Mouse (Mus musculus) heart, embryonic 11.5 days (tissue): ENCODE data around the gene BC048679. TPM values are rescaled to one million over a fixed set of nuclear protein-coding genes. Genes with fewer than 3 reads are reported as not detected.

Source experiments
- ATAC-seq: fragments of 200-750 bp; cut with Nextera tagmentation; replicated peaks from 2 replicates; pipeline ENCODE4 v1.8.0; 2017; ENCODE audit warnings: moderate library complexity; ENCODE audit not compliant: insufficient number of reproducible peaks, low FRiP score, low TSS enrichment
- H3K27ac ChIP-seq: fragments of 300-500 bp; sonication (generic); 2 replicates; pipeline ENCODE4 v1.5.1; 2014; ENCODE audit warnings: mild to moderate bottlenecking, low read depth, low read length
- H3K27me3 ChIP-seq: fragments of 300-500 bp; sonication (generic); 2 replicates; pipeline ENCODE4 v1.6.1; 2014; ENCODE audit warnings: mild to moderate bottlenecking, low read length, mixed read lengths; ENCODE audit not compliant: control insufficient read depth, insufficient read depth
- H3K36me3 ChIP-seq: fragments of 300-500 bp; sonication (generic); 2 replicates; pipeline ENCODE4 v1.6.1; 2014; ENCODE audit warnings: mild to moderate bottlenecking, low read length, moderate library complexity, mixed read lengths; ENCODE audit not compliant: control insufficient read depth, insufficient read depth
- H3K4me1 ChIP-seq: fragments of 300-500 bp; sonication (generic); 2 replicates; pipeline ENCODE4 v1.6.1; 2014; ENCODE audit warnings: low read length; ENCODE audit not compliant: control insufficient read depth, insufficient read depth
- H3K4me2 ChIP-seq: fragments of 300-500 bp; sonication (generic); 2 replicates; pipeline ENCODE4 v1.6.1; 2014; ENCODE audit warnings: mild to moderate bottlenecking, moderate library complexity
- H3K4me3 ChIP-seq: fragments of 300-500 bp; sonication (generic); 2 replicates; pipeline ENCODE4 v1.5.1; 2014; ENCODE audit warnings: low read depth, low read length
- H3K9ac ChIP-seq: fragments of 300-500 bp; sonication (generic); 2 replicates; pipeline ENCODE4 v1.6.1; 2014; ENCODE audit warnings: mild to moderate bottlenecking, low read depth, low read length, moderate library complexity
- H3K9me3 ChIP-seq: fragments of 300-500 bp; sonication (generic); replicated peaks from 2 replicates; pipeline ENCODE4 v1.6.1; 2016; ENCODE audit warnings: low read length; ENCODE audit not compliant: control insufficient read depth
- WGBS: fragments of 180-500 bp; shearing (Covaris S2); extraction: QIAGEN DNeasy Blood & Tissue Kit; methylation state at CpG from one replicate; pipeline ENCODE4 v1.1.7; 2014; ENCODE audit not compliant: insufficient replicate concordance; 5-methylcytosine and 5-hydroxymethylcytosine counted together
- polyA plus RNA-seq: library from polyadenylated mRNA; unstranded; fragments of >200 nt; fragmentation: Nextera tagmentation; extraction: Ambion mirVana; gene quantifications from 2 replicates; pipeline ENCODE4 v1.2.1, GENCODE M21; 2014

Gene BC048679
- polyA plus RNA-seq, result not detected in 2 replicates

DNA sequence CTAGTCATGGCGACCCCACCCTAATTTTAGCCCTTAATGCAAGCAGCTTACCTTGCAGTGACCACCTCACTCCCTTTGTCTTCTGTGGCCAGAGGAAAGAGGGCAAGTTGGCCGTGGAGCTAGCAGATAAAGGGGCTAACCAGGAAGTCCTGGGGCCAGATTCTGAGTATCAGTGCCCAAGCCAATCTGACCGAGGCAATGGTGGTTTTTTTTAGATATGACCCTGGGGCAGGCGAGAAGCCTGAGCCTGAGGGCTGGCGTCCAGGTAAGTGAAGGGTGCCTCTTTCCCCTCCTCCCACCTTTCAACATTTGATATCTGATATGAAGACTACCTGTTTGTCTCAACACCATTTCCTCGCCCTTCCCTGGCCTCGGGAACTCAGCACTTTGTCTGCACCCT lies at the start of gene BC048679:
Gene BC048679, minus strand, starts transcription at position 101 of the 400 bp plus-strand sequence.
- H3K9ac ChIP-seq, result no peak within 1 kb of the TSS
- H3K36me3 ChIP-seq, result no peaks in the 10 kb centered on the region
- peaks cover 27% of the 10 kb centered on the region for H3K27me3 ChIP-seq
- H3K4me1 ChIP-seq, result 0 out of 2 replicates have a peak, but pooled peaks cover 1% of the 10 kb centered on the region
- WGBS, result 50% methylated on average over 7 of the region's 7 CpGs
- no peak within 1 kb of the TSS for H3K4me2 ChIP-seq
- no peaks in the 10 kb centered on the region for H3K9me3 ChIP-seq
- H3K27ac ChIP-seq, result no peak within 1 kb of the TSS
- no peak within 1 kb of the TSS for H3K4me3 ChIP-seq
- no peak for ATAC-seq

- no peaks in the 10 kb centered on the region for H3K9me3 ChIP-seq
- no peak overlapping the region for H3K9ac ChIP-seq
- H3K4me2 ChIP-seq, result no peak overlapping the region
- H3K4me1 ChIP-seq, result no peaks in the 10 kb centered on the region
- H3K27ac ChIP-seq, result no peak overlapping the region
- H3K36me3 ChIP-seq, result peaks cover 5% of the 10 kb centered on the region; the same call in 1 of the 2 replicates
- no peak for ATAC-seq
- 76% methylated on average over 8 of the region's 8 CpGs for WGBS
- H3K27me3 ChIP-seq, result no peaks in the 10 kb centered on the region
- no peak overlapping the region for H3K4me3 ChIP-seq
These were observed 44.9 kb upstream of the BC048679 start for GRCm38 (mm10) chr7:81542934-81543333.

- Histone ChIP-seq H3K9me3 (no peaks in the 10 kb centered on the region), H3K4me1 (no peaks in the 10 kb centered on the region), H3K9ac (no peak overlapping the region), H3K27ac (no peak overlapping the region), H3K27me3 (no peaks in the 10 kb centered on the region), H3K4me2 (no peak overlapping the region), H3K36me3 (peaks cover 5% of the 10 kb centered on the region; the same call in 1 of the 2 replicates), H3K4me3 (no peak overlapping the region)
- ATAC-seq, result no peak
- 82% methylated on average over 7 of the region's 7 CpGs for WGBS
These were observed 43.9 kb upstream of the BC048679 start for GRCm38 (mm10) chr7:81541924-81542524.

DNA sequence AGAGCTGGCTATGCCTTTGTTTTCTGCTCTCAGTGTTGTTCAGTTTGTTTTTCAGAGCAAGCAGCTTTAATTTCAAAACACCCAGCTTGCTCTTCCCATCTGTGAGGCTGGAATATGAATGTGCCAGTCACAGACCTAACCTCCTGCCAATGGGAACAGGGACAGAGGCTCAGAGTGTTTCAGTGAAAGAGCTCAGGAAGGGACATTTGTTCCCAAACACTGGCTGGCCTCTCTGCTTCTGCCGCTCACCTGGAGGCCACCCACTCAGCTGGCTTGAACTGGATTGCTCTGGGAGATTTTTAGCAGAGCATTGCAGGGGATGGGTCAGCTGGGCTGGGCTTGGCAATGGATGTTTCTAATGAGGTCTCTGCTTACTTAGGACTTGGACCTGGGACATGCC lies 42.9 kb upstream of the BC048679 start:
- no peak for ATAC-seq
- WGBS, result 67% methylated on average over 1 of the region's 1 CpGs
- no peak overlapping the region for H3K4me3 ChIP-seq

DNA sequence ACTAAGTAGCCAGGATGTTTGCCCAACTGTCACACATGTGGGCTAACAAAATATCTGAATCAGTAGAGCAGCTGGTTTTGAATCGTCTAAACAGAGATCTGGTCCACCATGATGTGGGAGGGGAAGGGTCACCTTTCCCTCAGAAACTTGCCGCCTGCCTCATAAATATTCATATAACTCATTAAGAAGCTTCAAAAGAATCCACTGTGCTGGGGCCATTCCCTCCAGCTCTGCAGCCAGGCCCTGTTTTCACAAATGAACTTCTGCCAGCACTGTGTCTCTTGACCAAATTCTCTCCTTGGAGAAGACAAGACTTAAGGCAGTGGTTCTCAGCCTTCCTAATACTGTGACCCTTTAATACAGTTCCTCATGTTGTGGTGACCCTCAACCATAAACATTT lies 41.5 kb upstream of the BC048679 start:
- no peak for ATAC-seq
- H3K9ac ChIP-seq, result no peak overlapping the region
- 41% methylated on average over 2 of the region's 2 CpGs for WGBS
- no peak overlapping the region for H3K27ac ChIP-seq
- 0 out of 2 replicates have a peak, but pooled peaks cover 3% of the 10 kb centered on the region for H3K9me3 ChIP-seq
- H3K4me1 ChIP-seq, result no peaks in the 10 kb centered on the region
- H3K4me2 ChIP-seq, result no peak overlapping the region
- H3K36me3 ChIP-seq, result peaks cover 23% of the 10 kb centered on the region
- no peak overlapping the region for H3K4me3 ChIP-seq
- H3K27me3 ChIP-seq, result no peaks in the 10 kb centered on the region

More for the DNA sequence above, 42.9 kb upstream of the BC048679 start:
- H3K4me2 ChIP-seq, result no peak overlapping the region
- no peak overlapping the region for H3K9ac ChIP-seq
- no peak overlapping the region for H3K27ac ChIP-seq
- no peaks in the 10 kb centered on the region for H3K4me1 ChIP-seq
- H3K27me3 ChIP-seq, result no peaks in the 10 kb centered on the region
- peaks cover 12% of the 10 kb centered on the region for H3K36me3 ChIP-seq
- H3K9me3 ChIP-seq, result no peaks in the 10 kb centered on the region

- peaks cover 37% of the 10 kb centered on the region for H3K36me3 ChIP-seq
These were observed 40.1 kb upstream of the BC048679 start for GRCm38 (mm10) chr7:81538070-81538675.

GRCm38 (mm10) chr7:81536478-81536877 lies 38.4 kb upstream of the BC048679 start:
- H3K27ac ChIP-seq, result no peak overlapping the region
- peaks cover 3% of the 10 kb centered on the region; the same call in 1 of the 2 replicates for H3K9me3 ChIP-seq
- no peak overlapping the region for H3K4me2 ChIP-seq
- H3K4me1 ChIP-seq, result no peaks in the 10 kb centered on the region
- 95% methylated on average over 4 of the region's 4 CpGs for WGBS
- peaks cover 50% of the 10 kb centered on the region for H3K36me3 ChIP-seq
- H3K4me3 ChIP-seq, result no peak overlapping the region
- no peaks in the 10 kb centered on the region for H3K27me3 ChIP-seq
- no peak overlapping the region for H3K9ac ChIP-seq
- no peak for ATAC-seq

More at GRCm38 (mm10) chr7:81538070-81538675, 40.1 kb upstream of the BC048679 start:
- 81% methylated on average over 2 of the region's 2 CpGs for WGBS
- Histone ChIP-seq H3K27me3 (no peaks in the 10 kb centered on the region), H3K27ac (no peak overlapping the region), H3K4me2 (no peak overlapping the region), H3K4me3 (no peak overlapping the region), H3K4me1 (no peaks in the 10 kb centered on the region), H3K9ac (no peak overlapping the region), H3K9me3 (peaks cover 3% of the 10 kb centered on the region; the same call in 1 of the 2 replicates)
- no peak for ATAC-seq

- Histone ChIP-seq H3K4me2 (no peak overlapping the region), H3K27ac (no peak overlapping the region), H3K9me3 (peaks cover 3% of the 10 kb centered on the region; the same call in 1 of the 2 replicates), H3K4me3 (no peak overlapping the region), H3K4me1 (no peaks in the 10 kb centered on the region), H3K27me3 (no peaks in the 10 kb centered on the region), H3K36me3 (peaks cover 61% of the 10 kb centered on the region), H3K9ac (no peak overlapping the region)
- 93% methylated on average over 1 of the region's 1 CpGs for WGBS
- no peak for ATAC-seq
These were observed 33.4 kb upstream of the BC048679 start for GRCm38 (mm10) chr7:81531462-81531861.
